Mouse (Mus musculus) brown adipose tissue, adult 24 weeks (tissue): ENCODE results near the gene Tmem33. TPM values are rescaled to one million over a fixed set of nuclear protein-coding genes. Genes with fewer than 3 reads are reported as not detected.
A peak's percentile ranks its signal among the peaks of the same experiment; 100 is the strongest.

Source experiments
- H3K27ac ChIP-seq: fragments of 200-500 bp; replicated peaks from 2 replicates; pipeline ENCODE4 v1.5.1; 2012; ENCODE audit warnings: low read depth, mild to moderate bottlenecking, low read length
- H3K4me1 ChIP-seq: fragments of 200-500 bp; 2 replicates; pipeline ENCODE4 v1.6.1; 2012; ENCODE audit warnings: low read length, mixed read lengths; ENCODE audit not compliant: control insufficient read depth, insufficient read depth, insufficient read length
- H3K4me3 ChIP-seq: fragments of 200-500 bp; 2 replicates; pipeline ENCODE4 v1.5.1; 2012; ENCODE audit warnings: low read depth, mild to moderate bottlenecking, low read length, moderate library complexity; ENCODE audit not compliant: insufficient read depth
- polyA plus RNA-seq: library from polyadenylated mRNA; stranded (reverse); fragments of >200 nt; gene quantifications from 2 replicates; pipeline ENCODE4 v1.2.4, GENCODE M21; 2012; ENCODE audit not compliant: missing spikeins, insufficient read depth, insufficient read length

Gene Tmem33
- polyA plus RNA-seq: 78.0 and 88.7 TPM in 2 replicates

DNA sequence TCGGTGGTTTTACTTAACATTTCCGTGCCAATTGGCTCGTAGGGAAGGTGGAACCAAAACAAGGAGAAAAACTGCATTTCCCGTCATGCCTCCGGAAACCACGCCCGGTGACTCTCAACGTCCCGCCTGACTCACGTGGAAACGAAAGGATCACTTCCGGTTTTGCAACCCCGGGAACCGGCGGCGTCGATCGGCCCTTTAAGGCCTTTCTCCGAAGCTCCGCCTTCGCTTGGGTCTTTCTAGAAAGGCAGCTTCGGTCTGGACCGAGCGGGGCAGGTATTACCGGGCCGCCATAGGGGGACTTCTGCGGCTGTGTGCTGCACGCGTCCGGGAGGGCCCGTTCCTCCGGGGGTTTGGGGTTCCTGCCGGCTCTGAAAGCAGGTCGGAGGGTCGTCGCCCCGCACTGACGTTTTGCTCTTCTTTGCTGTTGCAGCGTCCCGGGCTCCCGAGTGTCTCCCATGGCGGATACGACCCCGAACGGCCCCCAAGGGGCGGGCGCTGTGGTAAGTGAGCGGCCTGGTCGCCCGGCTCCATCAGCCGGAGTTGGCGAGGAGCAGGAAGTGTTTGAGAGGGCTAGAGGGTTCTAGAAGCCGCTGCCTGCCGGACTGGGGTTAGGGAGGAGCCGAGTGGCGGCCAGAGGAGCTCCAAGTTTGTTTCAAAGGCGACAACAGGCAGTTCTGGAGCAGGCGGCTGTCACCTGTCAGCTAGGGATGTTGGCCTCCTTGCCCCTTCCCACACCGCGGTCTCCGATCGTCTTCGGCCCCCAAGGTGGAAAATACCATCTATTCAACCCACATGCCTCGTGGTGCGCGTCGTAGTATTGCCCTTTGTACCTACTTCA lies at the start of gene Tmem33:
Tmem33 (plus strand) TSS at position 35 of the 841 bp plus-strand sequence.
- Histone ChIP-seq H3K27ac (peak within 1 kb of the TSS; percentile 81), H3K4me3 (peak within 1 kb of the TSS; percentile 78), H3K4me1 (0 out of 2 replicates have a peak, but pooled peaks cover 2% of the 10 kb centered on the region)

DNA sequence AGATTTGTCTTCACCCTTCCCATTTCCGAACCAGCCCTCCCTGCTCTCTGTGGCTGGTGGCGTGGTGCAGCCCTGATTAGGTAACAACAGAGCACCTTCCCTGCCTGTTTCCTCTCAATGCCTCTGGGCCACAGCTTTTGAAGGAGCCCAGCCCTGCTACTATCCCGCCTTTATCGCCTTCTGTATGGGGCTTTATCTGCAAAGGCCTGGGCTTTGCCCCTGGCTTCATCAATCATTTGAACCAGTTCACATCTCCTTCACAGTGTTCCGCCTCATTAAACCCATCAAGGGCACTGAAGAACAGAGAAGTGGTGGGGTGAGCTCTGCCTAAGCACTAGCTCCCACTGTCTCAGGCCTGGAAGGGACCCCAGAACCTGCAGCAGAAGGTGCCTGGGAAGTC lies 47.2 kb upstream of the Tmem33 start:
- Histone ChIP-seq H3K27ac (no peak overlapping the region), H3K4me1 (no peaks in the 10 kb centered on the region), H3K4me3 (no peak overlapping the region)

DNA sequence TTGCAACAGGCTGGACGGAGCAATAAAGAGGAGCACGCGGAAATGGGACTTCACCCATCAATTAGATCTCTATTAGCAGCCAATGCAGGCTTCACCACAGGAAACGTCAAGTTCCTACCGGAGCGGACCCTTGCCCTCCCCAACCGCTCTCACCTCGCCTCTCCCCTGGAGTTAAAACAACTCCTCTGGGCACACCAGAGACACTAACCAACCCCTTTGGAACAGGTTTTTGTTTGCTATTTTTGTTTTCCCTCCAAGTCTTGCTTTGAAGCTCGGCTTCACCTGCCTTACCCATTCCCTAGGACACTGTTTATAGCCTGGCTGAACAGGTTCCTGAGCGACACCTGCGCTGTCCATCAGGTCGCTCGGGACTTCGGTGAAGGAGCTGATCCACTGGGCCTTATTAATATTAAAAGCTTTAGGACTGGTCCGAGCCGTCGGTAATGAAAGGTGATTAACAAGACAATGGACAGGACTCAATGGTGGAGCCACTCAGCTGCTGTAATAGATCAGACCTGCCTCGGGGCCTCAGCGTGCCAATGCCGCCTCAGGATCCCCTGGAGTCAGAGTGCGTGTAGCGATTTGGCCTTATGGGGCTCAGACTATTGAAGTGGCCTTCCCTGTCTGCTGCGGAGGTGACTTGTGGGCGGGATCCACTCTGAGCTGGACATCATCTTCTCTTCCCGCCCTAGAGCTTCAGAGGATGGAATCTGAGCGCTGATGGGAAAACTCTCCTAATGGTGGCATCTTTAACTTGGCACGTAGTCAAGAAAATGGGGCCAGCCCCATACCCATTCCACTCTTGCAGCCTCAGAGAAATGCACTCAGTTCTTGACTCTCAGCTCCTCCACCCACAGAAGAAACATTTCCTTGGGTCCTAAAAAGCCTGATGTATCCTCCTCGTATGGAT lies 45.0 kb upstream of the Tmem33 start:
- no peak overlapping the region for H3K4me3 ChIP-seq
- H3K27ac ChIP-seq: no peak overlapping the region
- H3K4me1 ChIP-seq: no peaks in the 10 kb centered on the region

DNA sequence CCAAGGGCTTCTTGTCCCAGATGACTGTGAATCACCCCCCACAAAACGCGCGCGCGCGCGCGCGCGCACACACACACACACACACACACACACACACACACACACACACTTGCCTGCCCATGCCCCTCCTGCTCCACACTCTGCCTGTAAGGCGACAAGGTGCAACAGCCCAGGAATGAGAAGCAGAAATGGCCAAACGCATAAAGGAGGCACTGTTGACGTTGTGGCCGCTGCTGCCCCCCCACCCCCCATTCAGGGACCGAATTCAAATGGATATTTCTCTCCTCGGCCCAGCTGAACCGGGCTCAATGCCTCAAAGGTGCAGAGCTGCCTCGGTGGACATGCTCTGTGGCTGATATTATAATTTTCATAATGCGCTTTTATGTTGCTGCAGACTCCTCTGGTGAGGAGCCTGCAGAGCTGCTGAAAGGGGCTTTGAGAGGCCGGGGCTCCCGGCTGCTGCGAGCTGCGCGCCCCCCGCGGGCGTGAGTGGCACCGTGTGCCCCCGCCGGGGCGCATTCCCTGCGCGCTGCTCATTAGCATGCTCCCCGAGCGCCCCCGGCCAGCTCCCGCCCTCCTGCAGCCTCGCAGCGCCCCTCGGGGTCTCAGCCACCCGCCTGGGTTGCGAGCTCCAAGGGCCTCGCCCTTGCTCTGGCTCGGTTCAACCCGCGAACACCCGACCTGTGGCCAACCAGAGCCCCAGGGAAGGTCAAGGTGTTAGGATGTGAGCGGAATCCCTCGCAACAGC lies 44.2 kb upstream of the Tmem33 start:
- H3K4me1 ChIP-seq: no peaks in the 10 kb centered on the region
- H3K4me3 ChIP-seq: no peak overlapping the region
- H3K27ac ChIP-seq: no peak overlapping the region

DNA sequence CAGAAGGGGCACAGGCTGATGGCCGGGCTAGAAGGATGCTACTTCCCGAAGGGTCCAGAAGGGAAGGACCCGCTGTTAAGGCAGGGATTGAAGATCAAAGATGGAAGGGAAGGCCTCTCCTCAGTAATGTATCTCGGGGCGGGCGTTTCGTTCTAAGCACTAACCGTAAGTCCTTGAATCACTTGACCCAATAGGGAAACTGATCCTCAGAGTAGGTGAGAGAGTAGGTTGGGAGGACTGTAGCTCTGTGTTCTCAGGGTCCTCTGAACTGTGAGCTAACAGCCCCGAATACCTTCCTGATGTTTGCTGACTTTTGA lies 43.6 kb upstream of the Tmem33 start:
- Histone ChIP-seq H3K27ac (no peak overlapping the region), H3K4me3 (no peak overlapping the region), H3K4me1 (no peaks in the 10 kb centered on the region)

DNA sequence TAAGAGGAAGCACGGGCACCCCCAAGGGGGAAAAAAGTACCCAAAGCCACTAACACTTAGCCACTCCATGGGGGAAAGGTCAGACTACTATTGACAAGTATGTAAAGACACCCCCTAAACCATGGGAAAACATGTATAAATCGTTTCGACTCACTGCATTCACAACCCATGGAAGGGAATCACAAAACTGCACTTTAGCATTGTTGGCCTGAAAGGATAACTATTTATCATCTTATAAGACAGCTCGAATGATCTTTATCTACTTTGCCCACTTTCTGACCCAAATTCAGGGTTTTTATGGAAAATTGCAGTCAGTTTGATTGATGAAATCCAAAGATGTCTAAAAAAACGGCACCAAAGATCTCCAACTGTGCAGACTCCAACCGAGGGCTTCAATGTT lies 38.5 kb upstream of the Tmem33 start:
- no peaks in the 10 kb centered on the region for H3K4me1 ChIP-seq
- no peak overlapping the region for H3K4me3 ChIP-seq
- no peak overlapping the region for H3K27ac ChIP-seq

DNA sequence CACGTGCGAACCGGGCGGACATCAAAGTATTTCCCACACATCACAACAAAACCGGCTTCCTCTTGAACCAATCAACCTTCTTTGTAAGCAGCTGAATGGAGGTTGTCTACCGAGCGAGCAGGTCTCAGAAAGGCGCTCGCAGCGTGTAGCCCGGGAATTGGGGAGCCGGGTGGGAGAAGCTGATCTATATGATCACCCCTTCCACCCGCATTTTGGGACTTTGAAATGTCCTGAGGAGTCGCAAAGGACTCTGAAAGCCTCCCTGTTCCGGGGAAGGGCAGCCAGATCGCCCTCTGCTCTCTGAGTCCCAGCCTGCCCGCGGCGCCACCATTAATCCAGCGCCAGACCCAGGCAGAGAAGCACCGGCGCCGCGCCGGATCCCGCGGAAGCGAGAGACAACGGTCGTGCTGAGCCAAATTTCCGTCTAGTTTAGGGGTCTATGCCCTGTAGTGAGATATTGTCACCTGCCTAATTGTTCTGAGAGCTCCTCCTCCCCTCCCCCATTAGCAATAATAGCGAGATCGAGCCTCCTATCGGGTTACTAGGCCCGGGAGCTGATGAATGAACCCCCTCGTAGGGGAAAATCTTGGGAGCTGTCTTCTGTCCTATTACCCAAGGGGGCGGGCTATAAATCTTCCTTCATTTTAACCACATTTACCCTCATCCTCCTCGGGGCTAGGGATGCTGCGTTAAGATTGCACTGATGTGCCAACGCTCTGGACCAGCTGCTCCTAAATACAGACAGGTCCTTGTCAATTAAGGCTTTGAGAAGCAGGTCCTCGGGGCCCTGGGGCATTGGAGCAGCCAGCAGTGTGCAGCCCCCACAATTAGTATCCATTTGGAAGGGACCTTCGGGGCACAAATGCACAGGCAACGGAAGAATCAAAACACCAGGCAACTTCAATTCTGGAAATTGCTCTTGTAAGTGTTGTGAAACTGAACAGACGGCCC lies 37.6 kb upstream of the Tmem33 start:
- H3K4me3 ChIP-seq: peak overlapping the region; percentile 25; the same call in 1 of the 2 replicates
- no peak overlapping the region for H3K27ac ChIP-seq
- H3K4me1 ChIP-seq: no peaks in the 10 kb centered on the region

DNA sequence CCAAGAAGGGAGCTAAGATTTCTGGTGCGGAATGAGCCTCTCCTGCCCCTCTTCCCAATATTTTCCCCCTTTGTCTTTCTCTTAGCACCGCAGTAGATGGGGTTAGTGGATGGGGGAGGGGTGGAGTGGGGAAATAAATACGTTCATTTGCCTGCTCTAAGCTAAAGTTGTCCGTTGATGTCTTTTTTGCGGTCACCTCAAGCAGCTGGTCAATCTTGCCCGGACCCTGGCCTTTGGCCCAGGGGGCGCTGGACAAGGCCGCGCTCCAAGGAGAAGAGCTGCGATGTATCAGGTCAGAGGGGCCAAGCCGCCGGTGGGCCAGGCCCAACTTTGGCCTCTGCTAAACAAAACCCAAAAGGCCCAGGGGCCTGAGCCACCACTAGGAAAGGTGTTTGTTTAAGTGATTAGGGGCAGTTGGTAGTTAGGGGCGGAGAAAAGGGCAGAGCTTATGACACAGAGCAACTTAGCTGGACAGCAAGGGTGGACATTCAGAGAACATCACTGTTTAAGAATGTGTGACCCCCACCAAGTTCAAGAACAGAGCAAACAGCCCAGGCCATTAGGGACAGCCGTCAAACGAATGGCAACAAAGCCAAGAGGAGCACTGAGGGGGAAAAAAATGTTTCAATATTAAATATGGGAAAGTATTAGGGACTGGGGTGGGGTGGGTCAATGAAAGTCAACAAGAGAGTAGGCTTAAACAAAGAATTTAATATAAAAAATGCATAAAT lies 36.8 kb upstream of the Tmem33 start:
- H3K4me1 ChIP-seq: no peaks in the 10 kb centered on the region

DNA sequence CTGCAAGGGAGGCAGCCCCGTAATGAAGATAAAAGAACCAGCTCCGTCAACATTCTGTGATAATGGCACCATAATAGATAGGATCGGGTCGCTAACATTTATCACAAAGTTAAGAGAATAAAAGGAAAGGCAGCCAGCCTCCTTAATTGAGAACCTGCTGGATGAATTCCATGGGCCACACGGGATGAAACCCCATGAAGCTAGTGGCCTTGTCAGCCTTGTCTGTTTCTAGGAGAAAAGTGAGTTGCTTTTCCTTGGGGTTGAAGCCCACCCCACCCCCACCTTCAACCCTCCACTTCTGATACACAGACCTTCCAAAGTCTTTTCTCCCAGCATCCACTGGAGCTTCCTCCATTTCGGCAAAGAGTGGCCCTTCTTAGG lies 36.3 kb upstream of the Tmem33 start:
- H3K27ac ChIP-seq: no peak overlapping the region
- no peak overlapping the region for H3K4me3 ChIP-seq
- no peaks in the 10 kb centered on the region for H3K4me1 ChIP-seq

More for the DNA sequence above, 36.8 kb upstream of the Tmem33 start:
- no peak overlapping the region for H3K27ac ChIP-seq
- H3K4me3 ChIP-seq: no peak overlapping the region

DNA sequence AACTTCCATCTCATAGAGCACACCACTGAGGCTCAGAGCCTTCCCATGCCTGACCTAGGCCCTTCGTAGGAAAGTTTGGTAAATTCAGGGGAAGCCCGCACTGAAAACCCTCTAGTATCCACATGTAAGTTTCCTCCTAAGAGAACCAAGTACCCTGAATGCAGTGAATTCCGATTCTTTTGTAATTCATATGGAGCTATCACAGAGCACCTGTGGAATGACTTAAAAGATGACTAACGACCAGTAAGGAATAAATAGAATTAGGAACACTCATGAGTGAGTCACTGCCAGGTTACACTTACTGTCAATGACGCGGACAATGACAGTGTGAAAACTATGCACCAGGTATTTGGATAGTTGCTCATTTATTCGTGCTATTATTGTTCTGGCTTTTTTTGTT lies 34.6 kb upstream of the Tmem33 start:
- no peak overlapping the region for H3K27ac ChIP-seq
- H3K4me3 ChIP-seq: no peak overlapping the region
- H3K4me1 ChIP-seq: 0 out of 2 replicates have a peak, but pooled peaks cover 3% of the 10 kb centered on the region

DNA sequence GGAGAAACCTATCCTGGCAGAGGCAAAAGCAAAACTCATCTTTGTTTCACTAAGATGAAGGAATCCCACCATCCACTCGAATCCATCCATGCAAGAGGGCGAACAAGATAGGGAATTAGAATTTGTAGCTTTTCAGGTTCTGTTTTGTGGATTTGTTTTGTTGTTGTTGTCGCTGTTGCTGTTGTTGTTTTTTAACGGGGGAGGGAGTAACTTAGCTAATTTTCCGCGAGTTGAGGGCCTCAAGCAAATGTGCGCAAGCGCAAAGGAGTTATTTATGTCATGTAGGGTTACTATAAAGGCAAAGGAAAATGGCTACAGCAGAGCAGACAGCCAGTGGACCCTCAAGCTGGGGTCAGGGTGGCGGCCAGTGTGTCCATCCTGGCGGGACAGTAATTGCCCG lies 33.1 kb upstream of the Tmem33 start:
- 0 out of 2 replicates have a peak, but pooled peaks cover 3% of the 10 kb centered on the region for H3K4me1 ChIP-seq
- H3K4me3 ChIP-seq: no peak overlapping the region
- no peak overlapping the region for H3K27ac ChIP-seq

DNA sequence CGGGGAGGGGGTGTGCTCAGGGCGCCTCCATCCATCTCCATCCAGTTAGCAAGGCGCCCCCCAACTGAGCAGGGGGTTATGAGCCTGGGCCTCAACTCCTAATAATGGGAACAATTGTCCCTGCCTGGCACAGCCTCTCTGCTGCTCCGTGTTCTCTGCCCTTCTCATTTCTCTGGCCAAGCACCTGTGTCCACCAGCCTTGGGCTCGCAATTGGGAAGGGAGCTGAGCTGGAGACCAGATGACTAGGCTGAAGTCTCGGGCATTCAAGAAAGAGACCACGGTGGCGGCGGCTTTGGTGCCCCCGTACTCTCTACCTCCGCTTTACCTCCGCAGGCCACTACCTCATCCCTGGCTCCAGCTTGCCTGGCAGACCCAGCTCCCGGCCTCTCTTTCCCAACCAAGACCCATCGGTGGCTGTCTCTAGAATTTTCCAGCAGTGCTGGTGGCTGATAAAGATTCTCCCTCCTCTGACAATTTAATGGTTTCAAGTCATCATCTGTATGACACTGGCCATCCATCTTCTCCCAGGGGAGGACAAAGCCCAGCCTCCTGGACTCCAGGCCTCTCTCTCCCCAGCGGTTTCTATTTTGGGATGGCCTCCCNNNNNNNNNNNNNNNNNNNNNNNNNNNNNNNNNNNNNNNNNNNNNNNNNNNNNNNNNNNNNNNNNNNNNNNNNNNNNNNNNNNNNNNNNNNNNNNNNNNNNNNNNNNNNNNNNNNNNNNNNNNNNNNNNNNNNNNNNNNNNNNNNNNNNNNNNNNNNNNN lies 32.5 kb upstream of the Tmem33 start:
- H3K27ac ChIP-seq: no peak overlapping the region
- 0 out of 2 replicates have a peak, but pooled peaks cover 3% of the 10 kb centered on the region for H3K4me1 ChIP-seq
- no peak overlapping the region for H3K4me3 ChIP-seq

DNA sequence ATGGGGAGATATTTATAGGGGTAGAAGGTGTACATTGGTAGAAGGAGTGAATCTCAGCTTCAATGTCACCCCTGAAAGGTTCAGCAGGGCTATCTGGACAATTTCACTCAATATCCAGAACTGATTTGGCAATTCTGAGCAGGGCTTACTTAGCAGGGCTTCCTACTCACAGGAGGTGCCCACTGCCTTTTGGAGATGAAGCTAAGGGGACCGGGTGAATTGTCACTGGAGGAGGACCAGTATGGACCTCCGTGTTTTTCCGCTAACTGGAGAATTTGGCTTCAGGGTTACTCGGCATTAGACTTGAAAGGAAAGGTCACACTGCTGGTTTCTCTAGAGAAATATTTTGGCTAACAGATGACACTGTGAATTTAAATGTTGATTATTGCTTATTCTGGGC lies 25.7 kb upstream of the Tmem33 start:
- no peak overlapping the region for H3K27ac ChIP-seq

More for the DNA sequence above, 25.7 kb upstream of the Tmem33 start:
- 0 out of 2 replicates have a peak, but pooled peaks cover 3% of the 10 kb centered on the region for H3K4me1 ChIP-seq
- H3K4me3 ChIP-seq: no peak overlapping the region
